Mouse (Mus musculus): ENCODE measurements around the gene Med24. TPM values are rescaled to one million over a fixed set of nuclear protein-coding genes. Genes with fewer than 3 reads are reported as not detected.
"Not testable (repeated sequence)": the region's sequence is repeated elsewhere in the genome, so short reads cannot be mapped to it uniquely, and the experiment has no call there.

Gene Med24
- polyA plus RNA-seq, 1 experiment from 2014 or later: 42.5 TPM

- Histone ChIP-seq H3K9me3 (no peaks in the 10 kb centered on the region), H3K4me3 (replicated peaks) (no peak overlapping the region), H3K27ac (no peak overlapping the region), H3K4me2 (replicated peaks) (no peak overlapping the region), H3K27me3 (replicated peaks) (peaks cover 13% of the 10 kb centered on the region; the same call in 1 of the 2 replicates), H3K4me1 (replicated peaks) (no peaks in the 10 kb centered on the region), H3K36me3 (no peaks in the 10 kb centered on the region), H3K9ac (no peak overlapping the region)
- ATAC-seq: no peak
- WGBS: 37% methylated on average over 2 of the region's 2 CpGs
Observed at GRCm38 (mm10) chr11:98668984-98669383, 60.3 kb downstream of the Med24 start.

GRCm38 (mm10) chr11:98664091-98664490 is 65.1 kb downstream of the Med24 start, which contains the start of gene Gsdma:
Gsdma (plus strand) TSS chr11:98664351.
- H3K9ac ChIP-seq: no peak within 1 kb of the TSS
- WGBS: 16% methylated on average over 4 of the region's 4 CpGs
- peaks cover 13% of the 10 kb centered on the region; the same call in 1 of the 2 replicates for H3K27me3 ChIP-seq (replicated peaks)
- no peak within 1 kb of the TSS for H3K27ac ChIP-seq
- no peak for ATAC-seq
- no peak within 1 kb of the TSS for H3K4me3 ChIP-seq (replicated peaks)
- H3K9me3 ChIP-seq: no peaks in the 10 kb centered on the region
- H3K4me2 ChIP-seq (replicated peaks): no peak within 1 kb of the TSS
- H3K36me3 ChIP-seq: no peaks in the 10 kb centered on the region
- H3K4me1 ChIP-seq (replicated peaks): no peaks in the 10 kb centered on the region

GRCm38 (mm10) chr11:98660517-98660916 is 68.7 kb downstream of the Med24 start:
- peak overlapping the region; percentile 7; the same call in 1 of the 2 replicates for H3K4me2 ChIP-seq (replicated peaks)
- ATAC-seq: peak; percentile 65
- WGBS: 9% methylated on average over 6 of the region's 6 CpGs

GRCm38 (mm10) chr11:98655076-98655475 is 74.2 kb downstream of the Med24 start:
- ATAC-seq: peak; percentile 74
- not testable (repeated sequence) for H3K9me3 ChIP-seq; H3K9ac ChIP-seq; H3K4me1 ChIP-seq (replicated peaks); H3K4me3 ChIP-seq (replicated peaks); H3K36me3 ChIP-seq; H3K4me2 ChIP-seq (replicated peaks); H3K27me3 ChIP-seq (replicated peaks); H3K27ac ChIP-seq
- WGBS: 10% methylated on average over 7 of the region's 7 CpGs

More at GRCm38 (mm10) chr11:98660517-98660916, 68.7 kb downstream of the Med24 start:
- no peaks in the 10 kb centered on the region for H3K36me3 ChIP-seq
- no peak overlapping the region for H3K27ac ChIP-seq
- no peaks in the 10 kb centered on the region for H3K27me3 ChIP-seq (replicated peaks)
- H3K4me3 ChIP-seq (replicated peaks): no peak overlapping the region
- H3K9me3 ChIP-seq: no peaks in the 10 kb centered on the region
- no peak overlapping the region for H3K9ac ChIP-seq
- no peaks in the 10 kb centered on the region for H3K4me1 ChIP-seq (replicated peaks)

Other genes with a start within 250 kb of the Med24 start
- 0.21 and 0.24 TPM in 2 replicates for gene Ikzf3, start 183.4 kb downstream of the Med24 start, polyA plus RNA-seq (2015; fragmentation: Nextera tagmentation; extraction: Ambion mirVana)
- 0.53 and 0.60 TPM in 2 replicates for gene Zpbp2, start 178.3 kb downstream of the Med24 start, polyA plus RNA-seq (2015; fragmentation: Nextera tagmentation; extraction: Ambion mirVana)
- 50.5 and 55.2 TPM in 2 replicates for gene Ormdl3, start 142.1 kb downstream of the Med24 start, polyA plus RNA-seq (2015; fragmentation: Nextera tagmentation; extraction: Ambion mirVana)
- not detected in 2 replicates for gene Lrrc3c, start 131.1 kb downstream of the Med24 start, polyA plus RNA-seq (2015; fragmentation: Nextera tagmentation; extraction: Ambion mirVana)
- 0.99 and 1.0 TPM in 2 replicates for gene Gm12355, start 103.8 kb downstream of the Med24 start, polyA plus RNA-seq (2015; fragmentation: Nextera tagmentation; extraction: Ambion mirVana)
- not detected in 2 replicates for gene Gsdma3, start 103.1 kb downstream of the Med24 start, polyA plus RNA-seq (2015; fragmentation: Nextera tagmentation; extraction: Ambion mirVana)
- 0.20 and 0.21 TPM in 2 replicates for gene Gsdma2, start 82.7 kb downstream of the Med24 start, polyA plus RNA-seq (2015; fragmentation: Nextera tagmentation; extraction: Ambion mirVana)
- gene Gsdma, start 65.1 kb downstream of the Med24 start, polyA plus RNA-seq (2015; fragmentation: Nextera tagmentation; extraction: Ambion mirVana): 0.10 TPM in 1 of 2 replicates, not detected in the other
- 195 and 202 TPM in 2 replicates for gene Psmd3, start 46.9 kb downstream of the Med24 start, polyA plus RNA-seq (2015; fragmentation: Nextera tagmentation; extraction: Ambion mirVana)
- not detected in 2 replicates for gene Csf3, start 28.2 kb downstream of the Med24 start, polyA plus RNA-seq (2015; fragmentation: Nextera tagmentation; extraction: Ambion mirVana)
- 42.7 and 45.5 TPM in 2 replicates for gene Thra, start 11.2 kb upstream of the Med24 start, polyA plus RNA-seq (2015; fragmentation: Nextera tagmentation; extraction: Ambion mirVana)
- 2.6 and 2.7 TPM in 2 replicates for gene Nr1d1, start 45.9 kb upstream of the Med24 start, polyA plus RNA-seq (2015; fragmentation: Nextera tagmentation; extraction: Ambion mirVana)
- 18.9 and 19.7 TPM in 2 replicates for gene Msl1, start 66.1 kb upstream of the Med24 start, polyA plus RNA-seq (2015; fragmentation: Nextera tagmentation; extraction: Ambion mirVana)
- 28.2 and 29.8 TPM in 2 replicates for gene Casc3, start 75.5 kb upstream of the Med24 start, polyA plus RNA-seq (2015; fragmentation: Nextera tagmentation; extraction: Ambion mirVana)
- gene Rapgefl1, start 107.3 kb upstream of the Med24 start, polyA plus RNA-seq (2015; fragmentation: Nextera tagmentation; extraction: Ambion mirVana): 1.1 and 1.2 TPM in 2 replicates
- gene Wipf2, start 134.2 kb upstream of the Med24 start, polyA plus RNA-seq (2015; fragmentation: Nextera tagmentation; extraction: Ambion mirVana): 3.7 and 4.2 TPM in 2 replicates
- 24.0 and 26.7 TPM in 2 replicates for gene Cdc6, start 178.4 kb upstream of the Med24 start, polyA plus RNA-seq (2015; fragmentation: Nextera tagmentation; extraction: Ambion mirVana)
- 30.7 and 31.5 TPM in 2 replicates for gene Rara, start 198.4 kb upstream of the Med24 start, polyA plus RNA-seq (2015; fragmentation: Nextera tagmentation; extraction: Ambion mirVana)